Mouse (Mus musculus): Measurements from ENCODE around the gene Sun2.
A peak's percentile ranks its signal among the peaks of the same experiment; 100 is the strongest.

- TF ChIP-seq CTCF (conservative IDR thresholded peaks at IDR 0.05 in 1 of 2, IDR thresholded peaks at IDR 0.05 in 1 of 2; ENCODE audit: low read depth in 2 of 2, low read length in 2 of 2) (peak; percentile 25 to 77; a peak in 3 of 4 replicates), POLR2A (IDR thresholded peaks at IDR 0.05; ENCODE audit: low read depth, low read length) (no peak), RCOR1 (conservative IDR thresholded peaks at IDR 0.05; ENCODE audit: low read depth, low read length) (no peak), IRF4 (IDR thresholded peaks at IDR 0.05; ENCODE audit: low read depth, low read length) (0 out of 2 replicates have a peak, but pooled peaks have one; percentile 8), MAX (IDR thresholded peaks at IDR 0.05; ENCODE audit: low read length) (no peak), ELF1 (IDR thresholded peaks at IDR 0.05; ENCODE audit: low read depth, low read length) (peak; percentile 32; the same call in 1 of the 2 replicates)
Measured at GRCm38 (mm10) chr15:79723439-79723838, 18.9 kb downstream of the Sun2 start.

Data from CH12.LX (cell line).